Mouse (Mus musculus): Measurements from ENCODE around the gene Prx. TPM values are rescaled to one million over a fixed set of nuclear protein-coding genes. Genes with fewer than 3 reads are reported as not detected.
"Not testable (repeated sequence)": the region's sequence is repeated elsewhere in the genome, so short reads cannot be mapped to it uniquely, and the experiment has no call there.

The Prx gene
- polyA plus RNA-seq, 1 experiment from 2014 or later, result 0.43 TPM

DNA sequence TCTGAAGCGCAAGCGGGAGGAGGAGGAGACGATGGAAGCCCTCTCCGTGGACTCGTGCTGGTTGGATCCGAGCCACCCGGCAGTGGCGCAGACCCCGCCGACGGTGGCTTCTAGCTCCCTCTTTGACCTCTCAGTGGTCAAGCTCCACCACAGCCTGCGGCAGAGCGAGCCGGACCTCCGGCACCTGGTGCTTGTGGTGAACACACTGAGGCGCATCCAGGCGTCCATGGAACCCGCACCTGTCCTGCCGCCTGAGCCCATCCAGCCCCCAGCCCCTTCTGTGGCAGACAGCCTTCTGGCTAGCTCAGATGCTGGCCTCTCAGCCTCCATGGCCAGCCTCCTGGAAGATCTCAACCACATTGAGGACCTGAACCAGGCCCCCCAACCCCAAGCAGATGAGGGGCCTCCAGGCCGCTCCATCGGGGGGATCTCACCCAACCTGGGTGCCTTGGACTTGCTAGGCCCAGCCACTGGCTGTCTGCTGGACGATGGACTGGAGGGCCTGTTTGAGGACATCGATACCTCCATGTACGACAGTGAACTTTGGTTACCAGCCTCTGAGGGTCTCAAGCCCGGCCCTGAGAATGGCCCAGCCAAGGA lies 9.8 kb upstream of the Prx start:
- Histone ChIP-seq H3K4me2 (ENCODE audit: low read depth, low read length) (no peak overlapping the region), H3K9me3 (ENCODE audit: control insufficient read depth, low read length) (no peaks in the 10 kb centered on the region), H3K27me3 (ENCODE audit: control insufficient read depth, insufficient read depth, low read length) (no peaks in the 10 kb centered on the region), H3K4me3 (ENCODE audit: low read depth, low read length) (no peak overlapping the region), H3K27ac (ENCODE audit: low read depth, low read length) (no peak overlapping the region), H3K4me1 (ENCODE audit: control insufficient read depth, insufficient read depth, low read length) (0 out of 2 replicates have a peak, but pooled peaks cover 2% of the 10 kb centered on the region), H3K36me3 (ENCODE audit: control insufficient read depth, insufficient read depth, low read length) (no peaks in the 10 kb centered on the region), H3K9ac (replicated peaks; ENCODE audit: low read depth, low read length) (no peak overlapping the region)
- no peak for ATAC-seq (ENCODE audit: low read depth)
- 90% methylated on average over 25 of the region's 25 CpGs for WGBS

DNA sequence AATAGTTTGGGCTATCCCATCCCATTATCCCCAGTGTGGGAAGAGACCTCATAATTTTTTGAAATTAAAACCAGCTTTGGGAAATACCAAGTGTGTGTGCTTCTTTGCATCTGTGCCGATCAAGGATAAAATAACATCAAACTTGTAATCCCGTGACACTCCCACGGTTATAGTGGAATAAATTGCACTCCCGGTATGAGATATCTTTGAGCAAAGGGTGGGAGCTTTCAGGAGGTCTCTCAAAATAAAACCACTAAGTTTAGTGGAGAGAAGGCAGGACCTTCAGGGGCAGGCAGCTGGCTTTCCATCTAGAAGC lies 8.9 kb upstream of the Prx start:
- 38% methylated on average over 4 of the region's 4 CpGs for WGBS
- Histone ChIP-seq H3K27ac (ENCODE audit: low read depth, low read length) (peak overlapping the region; percentile 0; the same call in 1 of the 2 replicates), H3K9me3 (ENCODE audit: control insufficient read depth, low read length) (no peaks in the 10 kb centered on the region), H3K27me3 (ENCODE audit: control insufficient read depth, insufficient read depth, low read length) (no peaks in the 10 kb centered on the region), H3K9ac (replicated peaks; ENCODE audit: low read depth, low read length) (no peak overlapping the region), H3K4me3 (ENCODE audit: low read depth, low read length) (peak overlapping the region; percentile 20; the same call in 1 of the 2 replicates), H3K36me3 (ENCODE audit: control insufficient read depth, insufficient read depth, low read length) (no peaks in the 10 kb centered on the region), H3K4me1 (ENCODE audit: control insufficient read depth, insufficient read depth, low read length) (0 out of 2 replicates have a peak, but pooled peaks cover 2% of the 10 kb centered on the region), H3K4me2 (ENCODE audit: low read depth, low read length) (peak overlapping the region; percentile 34; the same call in 1 of the 2 replicates)
- ATAC-seq (ENCODE audit: low read depth), result no peak

- Histone ChIP-seq H3K9me3 (ENCODE audit: control insufficient read depth, low read length) (no peaks in the 10 kb centered on the region), H3K4me1 (ENCODE audit: control insufficient read depth, insufficient read depth, low read length) (0 out of 2 replicates have a peak, but pooled peaks cover 2% of the 10 kb centered on the region), H3K36me3 (ENCODE audit: control insufficient read depth, insufficient read depth, low read length) (no peaks in the 10 kb centered on the region), H3K27ac (ENCODE audit: low read depth, low read length) (peak overlapping the region; percentile 0; the same call in 1 of the 2 replicates), H3K4me3 (ENCODE audit: low read depth, low read length) (peak overlapping the region; percentile 20; the same call in 1 of the 2 replicates), H3K4me2 (ENCODE audit: low read depth, low read length) (peak overlapping the region; percentile 34), H3K9ac (replicated peaks; ENCODE audit: low read depth, low read length) (peak overlapping the region; percentile 32), H3K27me3 (ENCODE audit: control insufficient read depth, insufficient read depth, low read length) (no peaks in the 10 kb centered on the region)
- 1% methylated on average over 29 of the region's 33 CpGs for WGBS
- ATAC-seq (ENCODE audit: low read depth), result no peak
Measured at GRCm38 (mm10) chr7:27490543-27491329, 8.4 kb upstream of the Prx start.

- ATAC-seq (ENCODE audit: low read depth), result no peak
- no peaks in the 10 kb centered on the region for H3K36me3 ChIP-seq (ENCODE audit: control insufficient read depth, insufficient read depth, low read length)
- H3K4me2 ChIP-seq (ENCODE audit: low read depth, low read length), result no peak overlapping the region
- H3K27ac ChIP-seq (ENCODE audit: low read depth, low read length), result no peak overlapping the region
- no peak overlapping the region for H3K4me3 ChIP-seq (ENCODE audit: low read depth, low read length)
- H3K9me3 ChIP-seq (ENCODE audit: control insufficient read depth, low read length), result no peaks in the 10 kb centered on the region
- 77% methylated on average over 7 of the region's 7 CpGs for WGBS
- 0 out of 2 replicates have a peak, but pooled peaks cover 2% of the 10 kb centered on the region for H3K4me1 ChIP-seq (ENCODE audit: control insufficient read depth, insufficient read depth, low read length)
- no peaks in the 10 kb centered on the region for H3K27me3 ChIP-seq (ENCODE audit: control insufficient read depth, insufficient read depth, low read length)
- no peak overlapping the region for H3K9ac ChIP-seq (replicated peaks; ENCODE audit: low read depth, low read length)
Measured at GRCm38 (mm10) chr7:27491856-27492255, 7.3 kb upstream of the Prx start.

DNA sequence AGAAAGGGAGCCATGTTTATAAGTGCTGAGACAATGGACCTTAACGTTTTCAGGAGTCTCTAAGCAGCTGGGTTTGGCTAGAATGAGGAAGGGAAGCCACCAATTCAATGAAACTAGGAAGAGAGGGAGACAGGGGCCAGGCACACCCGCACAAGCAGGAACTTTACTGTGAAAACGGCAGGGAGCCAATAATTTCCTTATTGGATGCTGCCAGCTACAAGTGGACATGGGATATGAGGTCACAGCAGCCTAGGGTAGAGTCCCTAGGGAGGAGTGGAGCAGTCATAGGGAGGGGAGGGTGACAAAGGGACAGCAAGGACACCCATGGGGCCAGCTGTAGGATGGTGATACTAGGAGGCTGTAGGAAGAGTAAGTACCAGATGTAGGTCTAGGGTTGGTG lies 6.1 kb upstream of the Prx start:
- 76% methylated on average over 3 of the region's 3 CpGs for WGBS
- H3K9ac ChIP-seq (replicated peaks; ENCODE audit: low read depth, low read length), result no peak overlapping the region
- no peak overlapping the region for H3K4me2 ChIP-seq (ENCODE audit: low read depth, low read length)
- no peaks in the 10 kb centered on the region for H3K9me3 ChIP-seq (ENCODE audit: control insufficient read depth, low read length)
- no peak overlapping the region for H3K27ac ChIP-seq (ENCODE audit: low read depth, low read length)
- ATAC-seq (ENCODE audit: low read depth), result no peak
- H3K36me3 ChIP-seq (ENCODE audit: control insufficient read depth, insufficient read depth, low read length), result no peaks in the 10 kb centered on the region
- H3K4me3 ChIP-seq (ENCODE audit: low read depth, low read length), result no peak overlapping the region
- no peaks in the 10 kb centered on the region for H3K27me3 ChIP-seq (ENCODE audit: control insufficient read depth, insufficient read depth, low read length)
- H3K4me1 ChIP-seq (ENCODE audit: control insufficient read depth, insufficient read depth, low read length), result 0 out of 2 replicates have a peak, but pooled peaks cover 2% of the 10 kb centered on the region

DNA sequence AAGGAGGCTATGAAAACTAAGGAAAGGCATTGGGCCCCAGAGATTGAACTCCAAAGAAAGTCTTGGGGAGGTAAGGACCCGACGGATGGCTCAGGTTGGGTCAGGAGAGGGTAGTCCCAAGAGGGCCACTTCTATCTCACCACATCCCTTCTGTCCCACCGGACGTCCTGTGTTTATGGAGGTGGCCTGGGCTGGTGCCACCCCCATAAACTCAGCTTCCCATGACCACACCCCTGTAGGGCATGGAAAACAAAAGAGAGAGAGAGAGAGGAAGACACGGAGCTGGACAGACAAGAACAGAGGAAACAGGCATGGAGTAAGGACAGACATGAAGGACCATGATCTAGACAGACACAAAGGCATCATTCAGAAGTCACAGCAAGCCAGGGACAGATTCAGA lies 5.7 kb upstream of the Prx start:
- no peaks in the 10 kb centered on the region for H3K27me3 ChIP-seq (ENCODE audit: control insufficient read depth, insufficient read depth, low read length)
- H3K36me3 ChIP-seq (ENCODE audit: control insufficient read depth, insufficient read depth, low read length), result no peaks in the 10 kb centered on the region
- no peak overlapping the region for H3K4me3 ChIP-seq (ENCODE audit: low read depth, low read length)
- no peak for ATAC-seq (ENCODE audit: low read depth)
- no peak overlapping the region for H3K4me2 ChIP-seq (ENCODE audit: low read depth, low read length)
- H3K4me1 ChIP-seq (ENCODE audit: control insufficient read depth, insufficient read depth, low read length), result 0 out of 2 replicates have a peak, but pooled peaks cover 2% of the 10 kb centered on the region
- no peaks in the 10 kb centered on the region for H3K9me3 ChIP-seq (ENCODE audit: control insufficient read depth, low read length)
- no peak overlapping the region for H3K27ac ChIP-seq (ENCODE audit: low read depth, low read length)
- 83% methylated on average over 5 of the region's 5 CpGs for WGBS
- H3K9ac ChIP-seq (replicated peaks; ENCODE audit: low read depth, low read length), result no peak overlapping the region

- WGBS, result 94% methylated on average over 9 of the region's 9 CpGs
- not testable (repeated sequence) for H3K27me3 ChIP-seq (ENCODE audit: control insufficient read depth, insufficient read depth, low read length); H3K4me1 ChIP-seq (ENCODE audit: control insufficient read depth, insufficient read depth, low read length); H3K27ac ChIP-seq (ENCODE audit: low read depth, low read length); H3K9me3 ChIP-seq (ENCODE audit: control insufficient read depth, low read length); ATAC-seq (ENCODE audit: low read depth); H3K9ac ChIP-seq (replicated peaks; ENCODE audit: low read depth, low read length); H3K4me2 ChIP-seq (ENCODE audit: low read depth, low read length); H3K4me3 ChIP-seq (ENCODE audit: low read depth, low read length); H3K36me3 ChIP-seq (ENCODE audit: control insufficient read depth, insufficient read depth, low read length)
Measured at GRCm38 (mm10) chr7:27494659-27495367, 4.3 kb upstream of the Prx start.

- WGBS, result 75% methylated on average over 4 of the region's 4 CpGs
- no peak overlapping the region for H3K9ac ChIP-seq (replicated peaks; ENCODE audit: low read depth, low read length)
- no peaks in the 10 kb centered on the region for H3K36me3 ChIP-seq (ENCODE audit: control insufficient read depth, insufficient read depth, low read length)
- H3K27ac ChIP-seq (ENCODE audit: low read depth, low read length), result no peak overlapping the region
- no peak for ATAC-seq (ENCODE audit: low read depth)
- H3K4me3 ChIP-seq (ENCODE audit: low read depth, low read length), result no peak overlapping the region
- no peak overlapping the region for H3K4me2 ChIP-seq (ENCODE audit: low read depth, low read length)
- no peaks in the 10 kb centered on the region for H3K4me1 ChIP-seq (ENCODE audit: control insufficient read depth, insufficient read depth, low read length)
- no peaks in the 10 kb centered on the region for H3K9me3 ChIP-seq (ENCODE audit: control insufficient read depth, low read length)
- no peaks in the 10 kb centered on the region for H3K27me3 ChIP-seq (ENCODE audit: control insufficient read depth, insufficient read depth, low read length)
Measured at GRCm38 (mm10) chr7:27501620-27502019, 2.5 kb downstream of the Prx start.

Data from neural tube, embryonic 14.5 days (tissue).